Mouse (Mus musculus) limb, embryonic 12.5 days (tissue): Measurements from ENCODE around the gene Myom1. TPM values are rescaled to one million over a fixed set of nuclear protein-coding genes. Genes with fewer than 3 reads are reported as not detected.

Experiments used
- ATAC-seq: fragments of 200-750 bp; cut with Nextera tagmentation; 2 replicates; pipeline ENCODE4 v1.8.0; 2017; ENCODE audit warnings: low read depth, moderate TSS enrichment; ENCODE audit not compliant: insufficient number of reproducible peaks, insufficient read depth, low FRiP score, low TSS enrichment
- H3K27ac ChIP-seq: fragments of 300-500 bp; sonication (generic); 2 replicates; pipeline ENCODE4 v1.5.1; 2016; ENCODE audit warnings: mild to moderate bottlenecking, moderate library complexity
- H3K27me3 ChIP-seq: fragments of 300-500 bp; sonication (generic); 2 replicates; pipeline ENCODE4 v1.6.1; 2016; ENCODE audit warnings: mild to moderate bottlenecking, moderate library complexity
- H3K36me3 ChIP-seq: fragments of 300-500 bp; sonication (generic); 2 replicates; pipeline ENCODE4 v1.6.1; 2016; ENCODE audit warnings: mild to moderate bottlenecking, moderate library complexity
- H3K4me1 ChIP-seq: fragments of 300-500 bp; sonication (generic); replicated peaks from 2 replicates; pipeline ENCODE4 v1.6.1; 2016
- H3K4me2 ChIP-seq: fragments of 300-500 bp; sonication (generic); 2 replicates; pipeline ENCODE4 v1.6.1; 2016; ENCODE audit warnings: mild to moderate bottlenecking, moderate library complexity
- H3K4me3 ChIP-seq: fragments of 300-500 bp; sonication (generic); replicated peaks from 2 replicates; pipeline ENCODE4 v1.5.1; 2016; ENCODE audit warnings: mild to moderate bottlenecking
- H3K9ac ChIP-seq: fragments of 300-500 bp; sonication (generic); replicated peaks from 2 replicates; pipeline ENCODE4 v1.6.1; 2016; ENCODE audit warnings: mild to moderate bottlenecking, moderate library complexity
- H3K9me3 ChIP-seq: fragments of 300-500 bp; sonication (generic); 2 replicates; pipeline ENCODE4 v1.6.1; 2016; ENCODE audit warnings: mild to moderate bottlenecking, moderate library complexity
- WGBS: fragments of 180-500 bp; shearing (Covaris S2); methylation state at CpG from one replicate; pipeline ENCODE4 v1.1.7; 2016; 5-methylcytosine and 5-hydroxymethylcytosine counted together
- polyA plus RNA-seq: library from polyadenylated mRNA; unstranded; fragments of >200 nt; fragmentation: Nextera tagmentation; extraction: Ambion mirVana; gene quantifications from 2 replicates; pipeline ENCODE4 v1.2.1, GENCODE M21; 2016

The Myom1 gene
- polyA plus RNA-seq, 1 experiment from 2014 or later = 7.6 TPM

DNA sequence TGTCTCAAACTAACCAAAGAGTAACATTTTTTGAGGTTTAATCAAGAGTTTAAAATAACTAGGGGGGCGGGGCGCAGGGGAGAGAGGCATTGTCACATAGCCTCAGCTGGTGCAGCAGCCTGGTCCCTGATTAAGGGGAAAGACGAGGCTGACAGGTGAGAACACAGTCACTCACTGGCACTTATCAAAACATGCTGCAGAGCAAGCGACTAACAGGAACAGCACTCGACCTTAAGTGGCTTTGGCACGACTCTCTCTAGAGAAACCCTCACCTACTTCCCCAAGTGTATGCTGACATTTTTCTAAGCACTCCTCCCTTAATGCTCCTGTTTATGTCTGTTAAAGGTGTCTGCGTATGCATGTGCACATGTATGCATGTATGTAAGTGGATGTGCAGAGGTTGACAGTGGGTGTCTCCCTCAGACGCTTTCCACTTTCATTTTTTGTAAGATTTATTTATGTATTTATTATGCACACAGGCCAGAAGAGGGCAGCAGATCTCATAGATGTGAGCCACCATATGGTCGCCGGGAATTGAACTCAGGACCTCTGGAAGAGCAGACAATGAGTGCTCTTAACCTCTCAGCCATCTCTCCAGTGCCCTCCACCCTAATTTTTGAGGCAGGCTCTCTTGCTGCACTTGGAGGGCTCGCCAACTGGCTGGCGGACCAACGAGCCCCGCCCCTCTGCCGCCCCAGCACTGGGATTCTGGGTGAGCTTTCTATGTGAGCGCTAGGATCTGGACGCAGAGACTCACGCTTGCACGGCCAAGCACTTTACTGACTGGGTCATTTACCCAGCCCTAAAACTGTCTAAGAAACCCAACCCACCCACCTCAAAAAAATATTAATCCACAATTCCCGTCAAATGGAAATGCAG is 22.8 kb upstream of the Myom1 start:
- WGBS = 89% methylated on average over 20 of the region's 20 CpGs
- H3K4me3 ChIP-seq = no peak overlapping the region
- H3K9ac ChIP-seq = no peak overlapping the region
- H3K4me1 ChIP-seq = peaks cover 7% of the 10 kb centered on the region; the same call in 1 of the 2 replicates
- no peaks in the 10 kb centered on the region for H3K27me3 ChIP-seq
- peaks cover 56% of the 10 kb centered on the region for H3K36me3 ChIP-seq
- H3K4me2 ChIP-seq = no peak overlapping the region
- no peak for ATAC-seq
- H3K27ac ChIP-seq = no peak overlapping the region
- H3K9me3 ChIP-seq = no peaks in the 10 kb centered on the region

DNA sequence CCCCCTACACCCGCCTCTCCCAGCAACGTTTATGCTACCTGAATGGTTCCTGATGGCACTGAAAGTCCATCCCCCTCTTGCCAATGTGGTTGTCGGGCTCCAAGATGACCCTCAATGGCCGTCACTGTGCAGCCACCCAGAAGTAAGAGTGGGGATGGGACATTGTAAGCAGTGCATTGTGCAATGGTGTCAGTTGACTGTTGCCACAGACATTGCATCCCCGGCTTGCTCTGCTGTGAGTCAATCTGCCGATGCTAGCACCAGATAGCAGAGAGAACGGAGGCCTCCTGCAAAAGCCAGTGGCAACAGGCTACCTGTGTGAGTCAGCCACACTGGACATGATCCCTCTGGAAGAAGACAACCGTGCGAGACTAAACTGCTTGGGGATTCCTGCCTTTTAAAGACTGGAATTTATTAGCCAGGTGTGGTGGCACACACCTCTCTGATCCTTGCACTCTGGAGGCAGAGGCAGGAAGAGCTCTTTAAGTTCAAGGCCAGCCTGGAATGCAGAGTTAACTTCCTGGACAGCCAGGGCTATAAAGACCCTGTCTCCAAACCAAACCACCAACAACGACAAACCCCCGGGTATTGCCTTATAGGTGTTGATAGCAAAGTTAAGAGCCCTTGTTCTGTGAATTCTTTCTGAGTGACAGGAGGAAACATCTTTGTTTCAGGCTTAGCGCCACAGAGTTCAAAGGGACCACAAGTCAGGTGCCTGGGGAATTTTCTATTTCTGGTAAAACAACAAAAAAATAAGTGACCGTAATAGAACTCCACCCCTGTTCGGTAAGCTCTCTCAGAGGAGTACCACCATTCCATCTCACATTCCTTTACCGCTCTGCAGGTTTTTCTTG is 16.7 kb upstream of the Myom1 start:
- Histone ChIP-seq H3K9me3 (no peaks in the 10 kb centered on the region), H3K4me3 (no peak overlapping the region), H3K9ac (no peak overlapping the region), H3K36me3 (peaks cover 52% of the 10 kb centered on the region), H3K4me2 (no peak overlapping the region), H3K27me3 (no peaks in the 10 kb centered on the region), H3K27ac (no peak overlapping the region), H3K4me1 (peaks cover 32% of the 10 kb centered on the region)
- no peak for ATAC-seq
- 88% methylated on average over 15 of the region's 15 CpGs for WGBS

DNA sequence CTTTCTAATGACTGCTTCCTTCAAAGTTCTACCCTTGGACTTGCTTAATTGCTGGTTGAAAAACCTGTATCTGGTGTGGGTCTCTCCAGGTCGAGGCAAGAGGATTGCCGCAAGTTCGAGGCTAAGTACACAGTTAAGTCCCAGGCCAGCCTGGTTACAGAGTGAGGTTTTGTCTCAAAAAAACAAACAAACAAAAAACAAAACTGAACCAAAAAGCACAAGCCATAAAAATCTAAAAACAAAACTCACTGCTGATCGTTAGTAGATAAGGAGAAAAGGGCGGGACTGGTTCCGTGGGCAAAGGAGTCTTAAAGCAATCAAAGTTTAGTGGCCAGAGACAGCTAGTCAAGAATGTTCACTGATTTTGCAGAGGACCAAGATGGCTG is 16.1 kb upstream of the Myom1 start:
- no peak overlapping the region for H3K4me3 ChIP-seq
- peaks cover 46% of the 10 kb centered on the region for H3K36me3 ChIP-seq
- peaks cover 37% of the 10 kb centered on the region for H3K4me1 ChIP-seq
- no peak for ATAC-seq
- no peak overlapping the region for H3K4me2 ChIP-seq
- no peaks in the 10 kb centered on the region for H3K9me3 ChIP-seq
- no peaks in the 10 kb centered on the region for H3K27me3 ChIP-seq
- H3K9ac ChIP-seq = no peak overlapping the region
- 87% methylated on average over 6 of the region's 6 CpGs for WGBS
- H3K27ac ChIP-seq = no peak overlapping the region

DNA sequence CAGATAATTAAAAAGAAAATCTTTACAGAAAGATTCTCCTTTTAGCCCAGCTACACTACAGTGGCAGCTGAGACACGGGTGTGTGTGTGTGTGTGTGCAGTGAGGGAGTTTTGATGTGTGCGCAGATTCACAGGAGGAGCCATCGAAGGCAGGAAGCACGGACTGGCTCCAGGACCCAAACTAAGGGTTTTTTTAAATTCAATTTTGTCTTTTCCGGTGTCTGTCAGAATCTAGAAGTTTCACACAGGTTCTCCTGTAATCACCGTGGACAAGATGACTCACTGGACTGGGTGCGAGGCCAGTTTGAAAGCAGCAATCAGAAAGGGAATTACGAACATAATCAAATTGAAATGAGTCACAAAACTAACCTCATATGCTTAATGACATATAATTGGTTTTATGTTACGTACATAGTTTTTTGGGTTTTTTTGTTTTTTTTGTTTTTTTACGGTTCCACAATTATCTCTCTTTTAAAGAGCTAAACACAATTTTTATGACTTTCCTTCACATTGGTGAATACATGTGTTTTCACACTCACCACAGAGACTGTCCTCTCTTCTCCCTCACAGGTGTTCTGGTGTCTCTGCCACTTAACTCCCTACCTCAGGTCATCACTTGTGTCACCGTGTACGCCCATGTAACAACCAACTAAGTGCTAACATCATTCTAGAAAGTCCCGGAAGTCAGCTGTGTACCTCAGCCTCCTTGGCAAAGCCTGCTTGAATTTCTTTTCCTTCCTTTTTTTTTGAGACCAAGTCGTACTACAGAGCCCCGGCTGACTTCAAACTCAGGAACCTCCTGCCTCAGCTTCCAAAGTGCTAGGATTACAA is 15.4 kb upstream of the Myom1 start:
- Histone ChIP-seq H3K4me1 (peaks cover 44% of the 10 kb centered on the region), H3K9me3 (no peaks in the 10 kb centered on the region), H3K27me3 (no peaks in the 10 kb centered on the region), H3K36me3 (peaks cover 45% of the 10 kb centered on the region), H3K9ac (no peak overlapping the region), H3K4me3 (no peak overlapping the region), H3K4me2 (no peak overlapping the region), H3K27ac (no peak overlapping the region)
- WGBS = 90% methylated on average over 15 of the region's 15 CpGs
- no peak for ATAC-seq

DNA sequence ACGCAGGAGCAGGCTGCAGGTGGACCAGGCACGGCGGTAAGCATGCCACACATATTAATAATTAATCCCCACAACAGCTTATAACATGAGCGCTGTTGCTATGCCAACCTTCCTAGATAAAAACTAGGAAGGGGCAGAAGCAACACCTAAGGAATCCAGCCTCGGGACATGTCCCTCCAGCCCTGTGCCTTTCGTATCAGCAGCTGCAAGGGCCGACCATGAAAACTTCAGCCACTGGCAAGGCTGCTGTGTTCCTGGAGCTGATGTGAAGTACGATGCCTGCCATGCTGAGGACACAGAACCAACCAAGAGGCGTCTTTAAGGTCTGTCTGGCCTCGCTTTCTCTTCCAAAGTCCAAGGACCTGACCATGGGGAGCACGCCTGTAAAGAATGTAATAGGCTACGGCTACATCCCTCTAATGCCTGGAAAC is 14.1 kb upstream of the Myom1 start:
- Histone ChIP-seq H3K36me3 (peaks cover 49% of the 10 kb centered on the region), H3K27ac (no peak overlapping the region), H3K27me3 (no peaks in the 10 kb centered on the region), H3K4me2 (no peak overlapping the region), H3K4me3 (no peak overlapping the region), H3K9me3 (no peaks in the 10 kb centered on the region), H3K4me1 (peaks cover 53% of the 10 kb centered on the region), H3K9ac (no peak overlapping the region)
- WGBS = 91% methylated on average over 12 of the region's 12 CpGs
- no peak for ATAC-seq

DNA sequence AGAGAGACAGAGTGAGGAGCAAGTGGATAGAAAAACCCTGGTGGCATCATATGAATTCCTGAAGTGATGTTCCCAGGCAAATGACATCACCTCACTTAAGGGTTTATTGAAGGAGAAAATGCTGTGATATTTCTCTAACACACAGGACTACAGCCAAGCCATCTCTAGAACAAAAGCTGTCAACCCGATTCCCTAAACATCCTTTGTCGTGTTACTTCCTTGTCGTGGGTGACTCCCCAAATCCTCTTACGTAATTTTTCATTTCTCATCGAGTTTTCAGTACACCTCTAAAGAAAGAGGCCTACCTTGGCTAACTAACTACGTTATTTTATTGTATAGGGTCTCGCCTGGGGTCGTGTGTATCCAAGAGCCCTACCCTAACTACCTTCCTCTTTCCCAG is 13.0 kb upstream of the Myom1 start:
- Histone ChIP-seq H3K36me3 (peaks cover 59% of the 10 kb centered on the region), H3K9ac (peak overlapping the region; percentile 87; the same call in 1 of the 2 replicates)

DNA sequence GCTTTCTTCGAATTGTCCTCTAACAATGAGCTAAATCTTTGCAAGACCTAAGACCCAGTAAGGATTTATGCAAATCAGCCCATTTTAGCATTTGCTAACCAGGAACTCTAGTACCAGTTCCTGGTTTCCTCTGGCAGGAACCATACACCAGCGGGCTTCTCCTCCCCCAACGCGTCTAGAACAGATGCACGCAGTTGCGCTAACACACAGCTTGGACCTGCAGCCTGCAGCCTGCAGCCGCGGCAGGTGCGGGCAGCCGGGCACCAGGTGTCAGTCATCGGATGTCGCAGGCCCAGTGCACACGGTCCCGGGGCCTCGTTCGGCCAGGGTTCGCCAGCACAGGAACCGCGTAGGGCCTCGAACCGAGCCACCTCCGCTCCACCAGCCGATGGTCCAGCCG is 12.4 kb upstream of the Myom1 start:
- peak overlapping the region; percentile 79 for H3K4me2 ChIP-seq
- H3K36me3 ChIP-seq = peaks cover 65% of the 10 kb centered on the region
- peak overlapping the region; percentile 95 for H3K27ac ChIP-seq

More for the DNA sequence above, 13.0 kb upstream of the Myom1 start:
- peak overlapping the region; percentile 79 for H3K4me2 ChIP-seq
- H3K4me1 ChIP-seq = peaks cover 53% of the 10 kb centered on the region
- H3K9me3 ChIP-seq = no peaks in the 10 kb centered on the region
- no peak overlapping the region for H3K27ac ChIP-seq
- ATAC-seq = no peak
- WGBS = 64% methylated on average over 8 of the region's 8 CpGs
- H3K27me3 ChIP-seq = no peaks in the 10 kb centered on the region
- peak overlapping the region; percentile 89 for H3K4me3 ChIP-seq

DNA sequence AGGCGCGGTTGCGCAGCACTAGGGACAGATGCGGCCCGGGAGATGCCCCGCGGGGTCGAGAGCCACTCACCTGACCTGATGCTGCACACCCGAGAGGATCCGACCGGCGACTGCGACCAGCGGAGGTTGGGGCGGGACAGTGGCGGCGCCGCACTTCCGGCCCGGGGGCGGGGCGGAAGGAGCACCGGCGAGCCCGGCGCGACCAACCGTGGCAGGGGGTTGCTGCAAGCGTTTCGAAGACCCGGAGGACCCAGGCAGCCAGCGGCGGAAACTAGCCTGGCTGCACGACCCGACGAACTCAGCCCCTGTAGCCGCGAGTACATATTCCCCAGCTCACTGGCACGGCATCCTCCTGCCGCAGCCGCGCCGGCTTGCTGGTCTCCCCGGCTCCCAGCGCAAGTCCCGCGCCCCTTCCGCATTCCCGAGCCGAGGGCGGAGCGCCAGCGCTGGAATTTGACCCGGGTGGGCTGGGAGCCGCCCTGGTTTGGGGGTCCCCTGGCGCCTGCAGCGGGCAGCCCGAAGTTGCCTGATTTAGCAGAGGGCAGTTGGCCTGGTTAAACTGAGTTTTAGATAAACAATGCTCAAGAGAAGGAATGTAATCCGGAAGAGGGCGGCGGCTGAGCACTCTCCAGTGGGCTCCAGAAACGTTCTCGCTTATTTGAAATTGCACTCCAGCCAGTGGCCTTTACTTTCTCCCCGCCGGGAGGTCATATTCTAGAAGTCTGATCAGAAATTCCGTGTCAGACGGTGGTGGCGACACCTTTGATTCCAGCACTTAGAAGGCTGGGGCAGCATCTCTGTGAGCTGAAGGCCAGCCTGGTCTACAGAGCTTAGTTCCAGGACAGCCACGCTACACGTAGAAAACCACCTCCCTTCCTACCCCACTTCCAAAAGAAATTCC is 11.8 kb upstream of the Myom1 start:
- ATAC-seq = peak; percentile 84
- H3K4me3 ChIP-seq = peak overlapping the region; percentile 89
- peak overlapping the region; percentile 87 for H3K9ac ChIP-seq
- H3K4me1 ChIP-seq = peaks cover 50% of the 10 kb centered on the region
- peak overlapping the region; percentile 95 for H3K27ac ChIP-seq
- H3K9me3 ChIP-seq = no peaks in the 10 kb centered on the region
- peak overlapping the region; percentile 79 for H3K4me2 ChIP-seq
- WGBS = under 1% methylated on average over 70 of the region's 70 CpGs
- peaks cover 65% of the 10 kb centered on the region for H3K36me3 ChIP-seq
- H3K27me3 ChIP-seq = no peaks in the 10 kb centered on the region

More for the DNA sequence above, 12.4 kb upstream of the Myom1 start:
- peak overlapping the region; percentile 87 for H3K9ac ChIP-seq
- peak overlapping the region; percentile 89 for H3K4me3 ChIP-seq
- H3K9me3 ChIP-seq = no peaks in the 10 kb centered on the region
- peaks cover 50% of the 10 kb centered on the region for H3K4me1 ChIP-seq
- WGBS = 1% methylated on average over 24 of the region's 24 CpGs
- ATAC-seq = peak; percentile 55
- H3K27me3 ChIP-seq = no peaks in the 10 kb centered on the region

DNA sequence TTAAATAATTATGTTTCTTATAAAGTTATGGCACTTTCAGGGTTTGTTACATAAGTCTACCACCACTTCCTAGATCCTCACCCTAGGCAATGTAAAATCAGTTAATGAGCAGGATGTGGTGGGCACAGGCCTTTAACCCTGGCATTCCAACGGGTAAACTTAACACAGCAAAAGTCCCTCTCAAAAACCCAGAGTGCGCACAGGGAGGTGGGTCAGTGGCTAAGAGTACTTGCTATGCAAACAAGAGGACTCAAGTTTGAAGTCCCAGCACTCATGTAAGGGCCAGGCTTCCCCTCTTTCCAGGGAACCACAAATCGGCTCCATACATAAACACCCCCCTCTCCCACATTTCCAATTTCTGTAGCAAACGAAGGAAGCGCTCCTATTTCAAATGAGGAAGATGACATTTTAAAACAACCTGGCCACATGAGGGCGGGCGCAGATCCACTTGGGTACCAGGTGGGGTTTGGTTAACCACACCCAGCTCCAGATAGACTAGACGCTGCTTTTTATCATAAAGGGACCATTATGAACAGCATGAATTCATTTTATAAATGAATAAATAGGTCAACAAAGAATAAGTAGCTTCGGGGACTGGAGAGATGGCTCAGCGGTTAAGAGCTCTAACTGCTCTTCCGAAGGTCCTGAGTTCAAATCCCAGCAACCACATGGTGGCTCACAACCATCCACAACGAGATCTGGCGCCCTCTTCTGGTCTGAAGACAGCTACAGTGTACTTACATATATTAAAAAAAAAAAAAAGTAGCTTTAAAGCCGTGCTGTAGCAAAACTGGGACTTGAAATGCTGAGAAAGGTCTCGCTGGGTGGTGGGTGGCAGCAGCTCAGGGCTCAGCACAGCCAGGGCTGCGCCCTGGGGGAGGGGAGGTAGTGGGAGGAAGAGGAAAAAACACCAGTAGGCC is 10.5 kb upstream of the Myom1 start:
- Histone ChIP-seq H3K27ac (peak overlapping the region; percentile 95; the same call in 1 of the 2 replicates), H3K9me3 (no peaks in the 10 kb centered on the region), H3K27me3 (no peaks in the 10 kb centered on the region), H3K9ac (no peak overlapping the region), H3K4me1 (peaks cover 50% of the 10 kb centered on the region), H3K4me2 (no peak overlapping the region), H3K36me3 (peaks cover 62% of the 10 kb centered on the region), H3K4me3 (no peak overlapping the region)
- WGBS = 85% methylated on average over 16 of the region's 16 CpGs
- no peak for ATAC-seq
